Mouse (Mus musculus) CD4-positive, CD25-positive, alpha-beta regulatory T cell, adult 4 months (primary cell): Measurements from ENCODE around the gene Nkx2-4. TPM values are rescaled to one million over a fixed set of nuclear protein-coding genes. Genes with fewer than 3 reads are reported as not detected.
A peak's percentile ranks its signal among the peaks of the same experiment; 100 is the strongest.

Experiments
- ATAC-seq: one replicate; pipeline ENCODE4 v1.8.0; 2017
- polyA plus RNA-seq, 2 experiments: library from polyadenylated mRNA; unstranded; fragments of 100-300 nt; shearing (Covaris generic); gene quantifications; one replicate each; pipeline ENCODE4 v1.2.1; 2017

Nkx2-4 gene
- not detected for polyA plus RNA-seq

DNA sequence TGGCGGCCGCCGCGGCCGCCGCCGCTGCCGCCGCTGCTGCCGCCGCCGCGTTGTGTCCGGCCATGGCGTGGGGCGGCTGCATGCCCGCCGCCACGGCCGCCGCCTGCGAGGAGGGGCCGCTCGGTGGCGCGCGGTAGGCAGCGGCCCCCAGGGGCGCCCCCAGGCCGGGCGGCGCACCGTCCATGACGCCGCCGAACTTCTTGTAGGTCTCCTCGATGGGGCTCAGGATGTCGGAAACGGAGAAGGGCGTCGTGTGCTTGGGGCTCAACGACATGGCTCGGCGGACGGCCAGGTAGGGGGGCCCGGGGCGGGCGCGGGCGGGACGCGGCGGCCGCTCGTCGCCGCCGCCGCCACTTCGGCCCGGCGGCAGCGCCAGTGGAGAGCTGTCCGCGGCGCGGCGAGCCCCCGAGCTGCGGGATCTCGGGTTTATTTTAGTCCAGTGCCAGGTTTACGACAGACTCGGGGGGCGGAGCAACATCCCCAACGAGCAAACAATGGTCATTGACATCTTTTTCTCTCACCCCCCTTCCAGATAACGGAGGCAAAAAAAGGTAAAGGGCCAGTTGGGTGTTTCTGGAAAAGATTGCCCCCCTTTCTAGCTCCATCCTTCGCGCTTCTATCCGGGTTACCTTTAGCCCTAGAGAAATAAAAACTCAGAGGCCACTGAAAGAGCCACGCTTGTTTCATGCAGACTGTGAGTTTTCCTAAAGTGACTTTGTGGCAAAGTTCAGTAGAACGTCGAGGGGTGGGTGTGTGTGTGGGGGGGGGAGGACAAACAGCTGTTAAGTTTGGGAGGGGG, at the start of gene Nkx2-4:
Gene Nkx2-4, minus strand, starts transcription at position 374 of the 799 bp plus-strand sequence.
- ATAC-seq, result peak; percentile 37

DNA sequence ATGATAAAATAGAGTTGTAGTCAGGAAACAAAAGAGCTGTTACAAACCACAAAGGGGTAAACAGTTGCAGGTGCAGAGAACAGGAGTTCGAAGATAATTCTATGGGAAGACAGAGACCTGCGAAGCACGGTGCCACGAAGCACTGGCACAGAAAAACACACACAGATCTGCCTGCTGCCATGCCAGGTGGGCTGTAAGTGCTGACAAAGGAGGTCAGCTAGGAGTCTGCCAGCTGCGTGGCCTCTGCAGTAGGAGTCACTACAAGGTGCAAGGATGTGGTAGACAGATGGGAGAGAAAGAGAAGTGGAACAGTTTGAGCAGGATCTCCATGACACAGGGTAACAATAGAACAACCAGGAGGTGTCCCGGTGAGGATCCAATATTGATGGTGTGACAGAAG, 42.1 kb upstream of the Nkx2-4 start:
- no peak for ATAC-seq

DNA sequence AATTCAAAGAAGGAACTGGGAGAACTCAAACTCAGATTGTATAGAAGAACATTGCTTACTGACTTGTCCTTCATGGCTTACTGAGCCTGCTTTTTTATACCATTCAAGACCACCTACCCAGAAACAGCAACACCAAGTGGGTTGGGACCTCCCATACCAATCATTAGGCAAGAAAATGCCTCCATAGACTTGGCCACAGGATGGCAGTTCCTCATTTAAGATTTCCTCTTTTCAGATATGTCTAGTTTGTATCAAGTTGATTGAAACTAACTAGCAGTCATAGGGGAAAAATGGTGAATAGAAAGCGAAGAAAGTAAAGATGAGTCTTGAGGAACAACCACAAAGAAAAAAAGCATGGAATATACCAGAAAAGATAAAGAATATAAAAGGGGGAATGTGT, 34.5 kb upstream of the Nkx2-4 start:
- no peak for ATAC-seq

GRCm38 (mm10) chr2:147086441-147086840, 1.2 kb upstream of the Nkx2-4 start:
- no peak for ATAC-seq

DNA sequence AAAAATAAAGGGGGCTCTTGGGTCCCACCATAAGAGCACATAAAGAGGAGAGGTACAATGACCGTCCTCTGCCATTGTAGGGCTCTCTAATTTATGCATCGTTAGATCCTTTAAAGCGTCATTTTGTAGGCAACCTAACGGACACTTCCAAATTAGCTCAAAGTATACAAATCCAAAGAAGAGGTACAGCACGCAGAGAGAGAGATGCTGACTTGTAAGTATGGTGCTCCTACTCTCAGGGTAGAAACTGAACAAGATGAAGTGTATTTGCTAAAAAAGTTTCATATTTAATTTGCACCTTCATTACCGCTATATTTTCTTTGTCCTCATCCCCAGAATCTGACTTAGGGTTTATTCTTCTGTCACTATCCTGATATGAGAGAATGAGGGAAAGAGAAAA, 692 bp upstream of the Nkx2-4 start:
- ATAC-seq, result no peak

- peak; percentile 12 for ATAC-seq
Observed at GRCm38 (mm10) chr2:147084366-147085071, 726 bp downstream of the Nkx2-4 start.

DNA sequence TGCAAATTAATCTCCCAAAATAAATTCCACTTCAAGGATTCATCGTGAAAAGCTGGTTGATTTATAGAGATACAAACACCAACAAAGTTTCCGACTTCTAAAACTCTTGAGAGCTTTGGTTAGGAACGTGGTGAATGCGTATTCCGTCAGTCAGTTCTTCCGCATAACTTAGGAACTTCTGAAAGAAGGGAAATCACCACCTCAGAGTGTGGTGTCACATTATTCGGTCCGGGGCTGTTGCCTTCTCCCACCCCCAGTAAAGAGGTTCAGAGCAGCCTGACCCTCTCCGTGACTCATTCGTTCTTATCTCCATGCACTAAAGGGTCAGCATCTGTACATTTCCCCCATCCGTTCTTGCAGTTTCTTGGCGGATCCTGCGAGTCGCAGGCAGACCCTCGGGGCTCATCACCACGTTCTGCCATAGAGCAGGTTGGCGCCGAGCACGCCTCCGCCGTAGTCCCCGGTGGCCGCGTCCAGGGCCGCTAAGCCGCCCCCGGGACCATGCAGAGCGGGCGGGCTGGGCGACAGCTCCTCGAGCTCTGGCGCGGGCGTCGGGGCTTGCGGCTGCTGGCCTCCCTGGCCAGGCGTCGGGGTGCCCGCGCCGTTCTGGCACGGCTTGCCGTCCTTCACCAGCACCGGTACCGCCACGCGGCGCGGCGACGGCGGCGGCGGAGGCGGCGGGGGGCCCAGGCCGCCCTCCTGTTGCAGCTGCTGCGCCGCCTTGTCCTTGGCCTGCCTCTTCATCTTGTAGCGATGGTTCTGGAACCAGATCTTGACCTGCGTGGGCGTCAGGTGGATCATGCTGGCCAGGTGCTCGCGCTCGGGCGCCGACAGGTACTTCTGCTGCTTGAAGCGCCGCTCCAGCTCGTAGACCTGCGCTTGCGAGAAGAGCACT, 1.5 kb downstream of the Nkx2-4 start:
- peak; percentile 65 for ATAC-seq

GRCm38 (mm10) chr2:147082391-147082790, 2.9 kb downstream of the Nkx2-4 start:
- no peak for ATAC-seq

DNA sequence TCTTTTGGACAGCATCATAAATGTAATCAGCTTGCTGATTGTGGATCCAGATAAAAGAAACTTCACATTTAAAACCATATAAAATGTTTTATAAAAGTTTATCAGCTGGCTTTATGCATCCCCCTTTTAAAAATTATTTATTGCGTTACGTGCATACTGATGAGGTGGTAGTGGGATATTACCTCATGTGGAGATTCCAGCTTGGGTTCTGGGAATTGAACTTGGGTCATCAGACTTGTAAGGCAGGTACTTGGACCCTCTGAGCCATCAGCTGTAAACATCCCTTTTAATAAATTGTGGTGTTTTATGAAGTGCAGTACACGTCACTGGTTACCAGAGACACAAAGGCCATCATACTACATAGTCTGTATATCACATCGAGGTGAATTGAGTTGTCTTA, 10.8 kb downstream of the Nkx2-4 start:
- ATAC-seq, result no peak

GRCm38 (mm10) chr2:147073962-147074361, 11.3 kb downstream of the Nkx2-4 start:
- no peak for ATAC-seq

GRCm38 (mm10) chr2:147070305-147070704, 14.9 kb downstream of the Nkx2-4 start:
- no peak for ATAC-seq

GRCm38 (mm10) chr2:147069077-147069476, 16.2 kb downstream of the Nkx2-4 start:
- ATAC-seq, result no peak

- no peak for ATAC-seq
Observed at GRCm38 (mm10) chr2:147067480-147068246, 17.6 kb downstream of the Nkx2-4 start.

GRCm38 (mm10) chr2:147053229-147053892, 31.9 kb downstream of the Nkx2-4 start:
- no peak for ATAC-seq

DNA sequence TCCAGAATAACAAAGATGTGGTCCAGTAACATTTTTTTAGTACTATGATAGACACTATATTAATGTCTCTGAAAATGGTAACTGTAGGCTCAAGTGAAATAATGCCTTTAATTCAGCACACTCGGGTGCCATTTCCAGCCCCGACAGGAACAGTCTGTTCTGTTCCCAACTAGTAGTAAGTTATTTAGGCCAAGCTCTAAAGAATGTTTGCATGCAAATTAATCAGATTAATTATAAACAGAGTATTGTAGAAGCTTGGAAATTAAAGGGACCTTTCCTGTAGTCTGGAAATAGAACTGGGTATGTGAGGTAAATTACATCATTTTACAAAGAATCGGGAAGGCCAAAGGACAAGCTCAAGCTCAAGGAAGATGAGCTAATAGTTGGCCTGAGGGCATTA, 38.2 kb downstream of the Nkx2-4 start:
- ATAC-seq, result no peak

DNA sequence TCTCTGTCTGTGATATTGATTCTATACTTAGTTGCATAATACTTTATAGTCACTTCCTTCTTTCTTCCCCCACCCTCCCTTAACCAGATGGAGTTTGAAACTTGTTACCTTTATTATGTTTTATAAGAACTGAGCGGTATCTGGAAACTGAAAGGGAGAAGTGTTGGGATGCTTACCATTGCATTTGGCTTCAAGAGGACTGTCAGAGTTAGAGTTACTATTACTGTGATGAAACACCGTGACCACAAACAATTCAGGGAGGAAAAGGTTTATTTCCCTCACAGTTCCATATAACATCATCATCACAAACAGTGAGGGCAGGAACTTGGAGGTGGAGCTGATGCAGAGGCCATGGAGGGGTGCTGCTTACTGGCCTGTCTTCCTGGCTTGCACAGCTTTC, 49.4 kb downstream of the Nkx2-4 start:
- no peak for ATAC-seq

Other genes with a start within 250 kb of the Nkx2-4 start
- gene Kiz, start 229.6 kb downstream of the Nkx2-4 start, polyA plus RNA-seq, result 10 to 100 TPM; 20.3 to 28.6 TPM
- 100 to 1,000 TPM; 166 to 178 TPM for gene Xrn2, start 72.4 kb downstream of the Nkx2-4 start, polyA plus RNA-seq
- gene Nkx2-2, start 108.8 kb upstream of the Nkx2-4 start, polyA plus RNA-seq, result not detected